Mouse (Mus musculus) lung, postnatal 10 days (tissue): ENCODE results near the gene Baz2a.
"Not testable (repeated sequence)": the region's sequence is repeated elsewhere in the genome, so short reads cannot be mapped to it uniquely, and the experiment has no call there.

Source experiments
- DNase-seq: peaks from one replicate; pipeline ENCODE4 v3.0.0; 2021

Gene Baz2a

DNA sequence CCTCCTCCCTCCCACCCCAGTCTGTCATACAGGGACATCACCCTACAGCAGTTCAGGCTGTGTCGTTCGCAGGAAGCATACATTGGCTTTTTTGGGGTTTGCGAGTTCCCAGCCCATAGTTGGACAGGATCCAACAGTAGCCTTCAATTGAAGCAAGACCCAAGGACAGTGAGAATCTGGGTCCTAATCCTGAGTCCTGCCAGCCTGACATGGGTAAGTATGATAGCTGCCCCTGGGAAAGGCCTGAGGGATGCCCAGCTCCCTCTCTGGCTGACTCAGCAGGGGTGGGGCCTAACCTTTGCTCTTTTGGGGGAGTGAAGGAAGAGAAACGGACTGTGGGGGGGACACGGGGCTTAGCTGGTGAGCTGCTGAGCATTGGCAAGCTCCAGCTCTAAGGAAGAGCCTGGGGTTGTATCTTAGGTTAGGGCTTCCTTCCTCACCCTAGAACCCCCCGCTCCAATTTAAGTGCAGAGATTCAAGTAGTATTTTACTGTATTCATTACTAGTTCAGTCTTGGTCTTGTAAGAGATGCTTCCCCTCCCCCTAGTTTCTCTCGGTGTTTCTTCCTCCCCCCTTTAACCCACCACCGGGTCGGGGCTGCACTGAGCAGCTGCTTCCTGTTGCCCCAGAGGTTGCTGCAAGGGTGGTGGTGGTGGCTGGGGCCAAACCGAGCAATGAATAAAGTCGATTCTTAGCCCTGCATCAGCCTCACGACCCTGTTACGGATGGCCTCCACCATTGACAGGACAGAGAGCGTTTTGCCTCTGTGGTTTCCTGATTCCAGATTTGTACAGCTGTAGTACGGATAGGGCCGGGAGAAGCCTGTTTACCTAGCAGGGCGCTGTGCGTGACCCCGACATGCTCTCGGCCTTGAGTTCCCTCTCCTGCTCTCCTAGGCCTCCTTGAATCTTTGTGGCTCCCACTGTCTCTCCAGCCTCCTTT is at the start of gene Baz2a:
Gene Baz2a (plus strand): TSS at position 14 of the 942 bp plus-strand sequence.
- DNase-seq = peak; percentile 71

DNA sequence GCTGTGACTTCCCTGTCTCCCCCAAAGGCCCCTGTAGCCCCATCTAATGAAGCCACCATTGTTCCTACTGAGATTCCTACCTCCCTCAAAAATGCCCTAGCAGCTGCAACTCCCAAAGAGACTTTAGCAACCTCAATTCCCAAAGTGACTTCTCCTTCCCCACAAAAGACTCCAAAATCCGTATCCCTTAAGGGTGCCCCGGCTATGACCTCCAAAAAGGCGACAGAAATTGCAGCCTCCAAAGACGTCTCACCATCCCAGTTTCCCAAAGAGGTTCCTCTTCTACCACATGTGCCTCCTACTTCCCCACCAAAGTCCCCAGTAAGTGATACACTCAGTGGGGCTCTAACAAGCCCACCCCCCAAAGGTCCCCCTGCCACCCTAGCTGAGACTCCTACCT is 49.7 kb upstream of the Baz2a start:
- no peak for DNase-seq

DNA sequence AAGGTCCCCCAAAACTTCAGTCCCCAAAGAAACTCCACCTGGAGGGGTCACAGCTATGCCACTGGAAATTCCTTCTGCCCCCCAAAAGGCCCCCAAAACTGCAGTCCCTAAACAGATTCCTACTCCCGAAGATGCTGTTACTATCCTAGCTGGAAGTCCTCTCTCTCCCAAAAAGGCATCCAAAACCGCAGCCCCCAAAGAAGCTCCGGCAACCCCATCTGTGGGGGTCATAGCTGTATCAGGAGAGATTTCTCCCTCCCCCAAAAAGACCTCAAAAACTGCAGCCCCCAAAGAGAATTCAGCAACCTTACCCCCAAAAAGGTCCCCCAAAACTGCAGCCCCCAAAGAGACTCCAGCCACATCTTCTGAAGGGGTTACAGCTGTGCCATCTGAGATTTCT is 48.9 kb upstream of the Baz2a start:
- DNase-seq = no peak

DNA sequence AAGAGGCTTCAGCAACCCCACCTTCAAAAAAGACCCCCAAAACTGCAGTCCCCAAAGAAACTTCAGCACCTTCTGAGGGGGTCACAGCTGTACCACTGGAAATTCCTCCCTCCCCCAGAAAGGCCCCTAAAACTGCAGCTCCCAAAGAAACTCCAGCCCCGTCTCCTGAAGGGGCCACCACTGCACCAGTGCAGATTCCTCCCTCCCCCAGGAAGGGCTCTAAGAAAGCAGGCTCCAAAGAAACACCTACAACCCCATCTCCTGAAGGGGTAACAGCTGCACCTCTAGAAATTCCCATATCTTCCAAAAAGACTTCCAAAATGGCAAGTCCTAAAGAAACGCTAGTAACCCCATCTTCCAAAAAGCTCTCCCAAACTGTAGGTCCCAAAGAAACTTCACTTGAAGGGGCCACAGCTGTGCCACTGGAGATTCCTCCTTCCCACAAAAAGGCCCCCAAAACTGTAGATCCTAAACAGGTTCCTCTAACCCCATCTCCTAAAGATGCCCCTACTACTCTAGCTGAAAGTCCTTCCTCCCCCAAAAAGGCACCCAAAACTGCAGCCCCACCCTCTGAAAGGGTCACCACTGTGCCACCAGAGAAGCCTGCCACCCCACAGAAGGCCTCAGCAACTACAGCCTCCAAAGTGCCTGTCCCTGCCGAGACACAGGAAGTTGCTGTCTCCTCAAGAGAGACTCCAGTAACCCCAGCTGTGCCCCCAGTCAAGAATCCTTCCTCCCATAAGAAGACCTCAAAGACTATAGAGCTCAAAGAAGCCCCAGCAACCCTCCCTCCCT is 48.1 kb upstream of the Baz2a start:
- DNase-seq = no peak

DNA sequence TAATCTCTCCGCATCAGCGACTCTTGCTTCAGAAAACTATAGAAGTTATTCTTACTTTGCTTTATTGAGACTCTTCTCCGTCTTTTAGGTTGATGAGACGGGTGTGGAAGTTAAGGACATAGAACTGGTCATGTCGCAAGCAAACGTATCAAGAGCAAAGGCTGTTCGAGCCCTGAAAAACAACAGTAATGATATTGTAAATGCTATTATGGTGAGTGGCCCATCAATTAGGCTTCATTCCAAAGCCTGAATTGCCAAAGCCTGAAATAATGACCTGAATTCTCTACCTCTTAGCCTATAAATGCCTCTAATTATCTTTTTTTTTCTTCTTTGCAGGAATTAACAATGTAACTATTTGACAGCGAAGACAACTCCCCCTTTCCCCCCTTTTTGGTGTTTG is 43.2 kb upstream of the Baz2a start:
- DNase-seq = no peak

DNA sequence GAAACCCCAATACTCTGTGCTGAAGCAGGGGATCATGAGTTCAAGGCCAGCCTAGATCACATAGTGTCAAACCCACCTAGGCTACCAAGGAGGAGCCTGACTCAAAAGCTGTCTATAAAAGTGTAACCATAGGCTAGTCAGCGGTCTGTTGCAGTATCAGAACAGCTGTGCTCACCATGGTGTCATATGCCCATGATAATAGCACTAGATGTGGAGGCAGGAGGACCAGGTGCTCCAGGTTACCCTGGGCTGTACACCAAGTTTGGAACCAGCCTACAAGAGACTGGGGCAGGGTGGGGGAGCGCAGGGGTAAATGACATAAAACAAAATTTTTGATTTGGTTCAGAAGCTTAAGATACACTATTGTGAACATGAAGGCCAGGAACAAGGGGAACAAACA is 41.6 kb upstream of the Baz2a start:
- no peak for DNase-seq

DNA sequence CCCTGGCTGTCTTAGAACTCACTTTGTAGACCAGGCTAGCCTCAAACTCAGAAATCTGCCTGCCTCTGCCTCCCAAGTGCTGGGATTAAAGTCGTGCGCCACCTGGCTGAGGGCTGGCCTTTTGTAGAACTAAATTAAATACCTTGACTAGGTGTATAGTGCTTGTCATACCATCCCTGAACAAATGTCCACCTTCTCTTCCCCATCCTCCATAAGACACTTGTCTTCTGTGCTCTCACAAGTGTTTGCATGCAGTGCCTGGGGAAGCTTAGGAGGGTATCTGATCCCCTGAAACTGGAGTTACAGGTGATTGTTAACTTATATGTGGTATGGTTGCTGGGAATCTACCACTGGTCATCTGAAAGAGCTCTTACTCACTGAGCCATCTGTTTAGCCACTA is 41.0 kb upstream of the Baz2a start:
- no peak for DNase-seq

DNA sequence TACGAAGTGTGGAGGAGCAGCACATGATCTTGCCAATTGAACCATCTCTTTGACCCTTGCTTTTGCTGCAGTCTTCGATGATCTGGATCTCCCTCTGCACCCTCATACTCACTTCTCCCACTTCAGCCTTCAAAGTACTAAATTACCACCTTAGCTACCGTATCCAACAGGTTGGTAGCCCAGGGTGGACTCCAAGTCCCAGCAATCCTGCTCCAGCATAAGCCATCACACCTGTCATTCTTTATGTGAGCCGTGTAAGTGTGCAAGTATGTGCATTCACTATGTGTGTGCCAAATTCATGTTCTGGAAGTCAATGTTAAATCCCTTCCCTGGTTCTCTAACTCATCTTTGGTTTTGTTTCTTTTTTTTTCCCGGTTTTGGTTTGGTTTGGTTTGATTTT is 39.8 kb upstream of the Baz2a start:
- DNase-seq = no peak

DNA sequence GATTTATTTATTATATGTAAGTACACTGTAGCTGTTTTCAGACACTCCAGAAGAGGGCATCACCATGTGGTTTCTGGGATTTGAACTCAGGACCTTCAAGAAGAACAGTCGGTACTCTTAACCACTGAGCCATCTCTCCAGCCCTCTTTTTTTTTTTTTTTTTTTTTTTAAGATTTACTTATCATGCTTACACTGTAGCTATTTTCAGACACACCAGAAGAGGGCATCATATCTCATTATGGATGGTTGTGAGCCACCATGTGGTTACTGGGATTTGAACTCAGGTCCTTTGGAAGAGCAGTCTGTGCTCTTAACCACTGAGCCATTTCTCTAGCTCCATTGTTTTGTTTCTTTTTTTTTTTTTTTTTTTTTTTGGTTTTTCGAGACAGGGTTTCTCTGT is 39.2 kb upstream of the Baz2a start:
- DNase-seq = not testable (repeated sequence)

DNA sequence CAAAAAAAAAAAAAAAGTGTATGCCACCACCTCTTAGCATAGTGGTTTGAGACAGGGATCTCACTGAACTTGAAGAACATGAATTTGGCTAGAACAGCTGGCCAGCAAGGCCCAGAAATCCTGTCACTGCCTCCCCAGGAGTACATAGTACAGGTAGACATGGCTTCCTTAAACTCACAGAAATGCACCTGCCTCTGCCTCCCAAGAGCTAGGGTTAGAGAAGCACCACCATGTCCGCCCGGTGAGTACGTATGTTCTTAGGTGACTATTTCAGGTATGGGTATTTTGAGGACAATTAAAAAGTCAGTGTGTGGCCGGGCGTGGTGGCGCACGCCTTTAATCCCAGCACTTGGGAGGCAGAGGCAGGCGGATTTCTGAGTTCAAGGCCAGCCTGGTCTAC is 38.4 kb upstream of the Baz2a start:
- DNase-seq = no peak

DNA sequence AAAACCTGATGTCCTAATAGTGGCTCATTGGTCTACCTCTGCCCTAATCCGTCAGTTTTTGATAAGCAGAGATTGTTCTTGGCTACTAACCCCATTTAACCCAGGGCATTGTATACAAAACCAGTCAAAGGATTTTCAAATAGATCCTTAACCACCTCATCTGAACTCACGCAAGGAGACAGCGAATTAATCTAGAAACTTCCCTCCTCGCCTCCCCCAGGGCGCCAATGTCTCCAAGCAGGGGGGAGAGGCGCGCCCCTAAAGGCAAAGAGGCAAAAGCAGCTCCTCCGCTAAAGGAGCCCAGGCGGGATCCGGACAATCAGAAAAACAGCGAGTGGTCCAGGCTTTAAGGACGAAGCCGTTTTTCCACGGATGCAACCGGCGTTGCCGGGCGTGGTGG is 33.2 kb upstream of the Baz2a start:
- DNase-seq = no peak

DNA sequence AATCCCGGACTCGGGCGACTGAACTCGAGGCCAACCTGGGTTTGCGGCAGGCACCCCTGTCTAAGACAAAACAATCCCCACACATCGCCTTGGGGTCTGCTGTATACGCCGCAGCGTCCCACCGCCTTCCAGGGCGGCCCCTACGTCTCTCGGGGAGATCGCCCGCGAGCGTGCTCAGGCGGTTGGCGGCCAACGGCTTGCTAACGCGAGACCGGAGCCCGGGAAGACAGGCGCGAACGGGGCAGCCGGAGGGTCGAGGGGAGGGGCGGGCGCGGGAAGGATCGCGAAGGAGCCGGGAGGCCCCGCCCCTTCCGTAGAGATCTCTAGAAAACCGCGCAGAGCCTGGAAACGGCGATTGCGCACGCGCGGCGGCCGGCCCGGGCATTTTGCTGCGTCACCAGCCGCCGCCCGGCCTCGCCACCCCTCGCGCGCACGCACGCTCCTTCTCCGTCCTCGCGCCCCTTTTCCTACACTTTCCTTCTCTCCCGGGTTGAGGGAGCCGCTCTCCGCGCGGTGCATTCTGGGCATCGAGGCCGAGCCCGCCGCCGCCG is 32.7 kb upstream of the Baz2a start, which contains the start of gene Ptges3:
Gene Ptges3 (plus strand): TSS at position 354 of the 551 bp plus-strand sequence.
- peak; percentile 98 for DNase-seq

DNA sequence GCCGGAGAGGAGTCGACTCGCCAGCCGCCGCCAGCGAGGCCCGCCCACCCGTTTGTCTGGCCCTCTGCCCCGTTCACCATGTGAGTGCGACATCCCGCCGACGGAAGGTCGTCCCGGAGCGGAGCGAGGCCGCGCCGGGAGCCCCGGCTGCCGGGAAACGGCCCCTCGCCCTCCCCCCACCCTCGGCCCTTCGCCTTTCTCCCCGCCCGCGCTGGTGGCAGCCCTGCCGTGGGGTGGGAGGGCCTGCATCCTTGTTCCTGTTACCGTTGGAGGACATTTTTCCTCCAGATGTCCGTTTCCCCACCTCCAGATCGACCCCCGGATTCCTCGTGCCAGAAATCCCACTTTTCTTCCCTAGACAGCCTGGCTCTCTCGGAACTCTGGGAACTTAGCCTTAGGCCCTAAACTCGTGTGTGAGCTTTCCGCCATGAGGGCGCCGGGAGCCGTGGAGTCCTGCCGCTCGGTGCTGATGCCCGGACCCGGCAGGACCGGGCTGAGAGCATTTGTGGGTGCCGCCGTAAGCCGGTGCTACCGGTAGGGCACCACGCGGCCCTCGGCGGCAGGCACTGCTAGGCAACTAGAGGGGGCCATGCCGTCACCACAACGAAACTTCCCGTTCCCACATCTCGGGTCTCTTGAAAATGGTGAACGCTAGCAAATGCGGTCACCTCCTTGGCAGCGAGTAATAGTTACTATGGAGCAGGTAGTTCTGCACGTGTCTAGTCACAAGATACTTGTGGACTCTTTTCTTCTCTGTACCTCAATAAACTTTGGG is 32.0 kb upstream of the Baz2a start:
- peak; percentile 65 for DNase-seq

DNA sequence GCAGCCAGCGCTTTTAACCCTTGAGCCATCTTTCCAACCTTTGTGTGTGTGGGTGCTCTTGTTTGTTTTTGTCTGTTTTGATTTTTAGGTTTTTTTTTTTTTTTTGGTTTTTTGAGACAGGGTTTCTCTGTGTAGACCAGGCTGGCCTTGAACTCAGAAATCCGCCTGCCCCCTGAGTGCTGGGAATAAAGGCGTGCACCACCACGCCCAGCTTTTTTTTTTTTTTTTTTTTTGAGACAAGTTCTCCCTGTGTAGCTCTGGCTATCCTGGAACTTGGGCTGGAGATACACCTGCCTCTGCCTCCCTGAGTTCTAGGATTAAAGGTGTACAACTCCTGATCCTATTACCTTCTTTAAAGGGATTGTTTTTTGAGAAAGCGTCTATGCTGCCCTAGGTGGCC is 30.3 kb upstream of the Baz2a start:
- DNase-seq = no peak

DNA sequence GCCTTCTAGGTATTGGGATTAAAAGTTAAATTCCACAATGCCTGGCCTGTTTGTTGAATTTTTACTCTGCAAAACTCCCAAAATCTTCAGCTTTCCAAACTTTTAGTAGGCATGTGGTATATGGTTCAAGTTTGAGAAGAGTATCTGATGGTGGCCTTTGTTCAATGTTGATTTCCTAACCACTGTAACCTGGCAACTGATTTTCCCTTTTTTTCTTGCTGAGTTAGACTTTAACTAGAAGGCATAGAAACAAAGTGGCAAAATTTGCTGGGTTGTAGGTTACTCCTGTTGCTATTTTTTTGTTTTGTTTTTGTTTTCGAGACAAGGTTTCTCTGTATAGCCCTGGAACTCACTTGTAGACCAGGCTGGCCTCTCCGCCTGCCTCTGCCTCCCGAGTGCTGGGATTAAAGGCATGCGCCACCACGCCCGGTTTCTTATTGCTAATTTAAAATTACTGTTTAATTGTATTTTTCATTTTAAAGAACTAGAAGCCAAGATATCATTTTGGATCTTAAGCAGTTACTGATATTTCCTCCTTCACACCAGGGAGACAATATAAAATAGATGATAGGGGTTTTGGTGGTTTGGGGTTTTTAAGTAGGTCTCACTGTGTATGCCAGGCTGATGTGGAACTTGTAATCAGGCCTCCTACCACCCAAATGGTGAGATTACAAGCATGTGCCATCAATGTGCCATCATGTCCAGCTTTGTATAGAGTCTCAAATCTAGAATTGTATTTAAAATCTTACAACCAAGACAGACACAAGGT is 29.0 kb upstream of the Baz2a start:
- no peak for DNase-seq

DNA sequence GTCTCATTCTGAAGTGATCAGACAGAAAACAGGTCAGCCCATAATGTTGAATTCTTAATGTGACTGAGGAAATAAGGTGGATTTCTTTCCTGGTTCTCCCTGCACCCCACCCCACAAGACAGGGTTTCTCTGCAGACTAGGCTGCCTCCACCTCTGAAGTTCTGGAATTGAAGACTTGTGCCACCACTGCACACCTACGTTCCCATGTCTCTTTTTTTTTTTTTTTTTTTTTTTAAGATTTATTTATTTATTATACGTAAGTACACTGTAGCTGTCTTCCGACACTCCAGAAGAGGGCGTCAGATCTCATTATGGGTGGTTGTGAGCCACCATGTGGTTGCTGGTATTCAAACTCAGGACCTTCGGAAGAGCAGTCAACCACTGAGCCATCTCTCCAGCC is 25.3 kb upstream of the Baz2a start:
- no peak for DNase-seq

DNA sequence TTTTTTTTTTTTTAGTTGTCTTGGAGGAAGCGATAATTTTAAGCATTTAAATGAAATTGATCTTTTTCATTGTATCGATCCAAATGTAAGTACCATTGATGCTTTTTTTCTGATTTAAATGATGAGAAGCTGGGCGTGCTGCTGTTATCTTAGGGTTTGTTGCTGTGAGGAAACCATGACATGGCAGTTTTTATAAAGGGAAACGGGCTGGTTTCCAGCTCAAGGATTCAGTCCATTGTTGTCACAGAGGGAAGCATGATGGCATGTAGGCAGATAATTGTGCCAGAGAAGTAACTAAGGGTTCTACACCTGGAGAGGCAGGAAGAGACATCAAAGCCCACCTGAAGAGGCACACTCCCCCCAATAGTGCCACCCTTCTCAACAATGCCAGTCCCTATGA is 22.2 kb upstream of the Baz2a start:
- no peak for DNase-seq

DNA sequence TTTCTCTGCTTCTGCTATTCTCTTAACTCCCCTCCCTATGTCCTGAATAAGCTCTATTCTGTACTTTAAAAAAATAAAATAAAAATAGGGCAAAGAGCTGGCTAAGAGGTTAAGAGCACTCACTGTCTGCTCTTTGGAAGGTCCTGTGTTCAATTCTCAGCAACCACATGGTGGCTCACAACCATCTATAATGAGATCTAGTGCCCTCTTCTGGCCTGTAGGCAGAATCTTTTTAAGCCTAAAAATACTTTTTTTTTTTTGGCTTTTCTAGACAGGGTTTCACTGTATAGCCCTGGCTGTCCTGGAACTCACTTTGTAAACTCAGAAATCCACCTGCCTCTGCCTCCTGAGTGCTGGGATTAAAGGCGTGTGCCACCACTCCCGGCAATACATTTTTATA is 20.9 kb upstream of the Baz2a start:
- DNase-seq = not testable (repeated sequence)

DNA sequence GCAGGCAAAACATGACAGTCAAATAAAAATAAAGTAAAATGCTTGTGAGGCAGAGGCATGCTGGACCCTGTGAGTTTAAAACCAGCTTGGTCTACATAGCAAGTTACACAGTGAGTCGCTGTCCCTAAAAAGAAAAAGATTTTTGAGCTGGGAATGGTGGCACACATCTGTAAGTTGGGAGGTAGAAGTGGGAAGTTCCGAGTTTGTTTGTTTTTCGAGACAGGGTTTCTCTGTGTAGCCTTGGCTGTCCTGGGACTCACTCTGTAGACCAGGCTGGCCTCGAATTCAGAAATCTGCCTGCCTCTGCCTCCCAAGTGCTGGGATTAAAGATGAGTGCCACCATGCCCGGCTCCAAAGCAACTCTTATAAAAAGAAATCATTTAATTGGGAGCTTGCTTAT is 13.1 kb upstream of the Baz2a start:
- not testable (repeated sequence) for DNase-seq

DNA sequence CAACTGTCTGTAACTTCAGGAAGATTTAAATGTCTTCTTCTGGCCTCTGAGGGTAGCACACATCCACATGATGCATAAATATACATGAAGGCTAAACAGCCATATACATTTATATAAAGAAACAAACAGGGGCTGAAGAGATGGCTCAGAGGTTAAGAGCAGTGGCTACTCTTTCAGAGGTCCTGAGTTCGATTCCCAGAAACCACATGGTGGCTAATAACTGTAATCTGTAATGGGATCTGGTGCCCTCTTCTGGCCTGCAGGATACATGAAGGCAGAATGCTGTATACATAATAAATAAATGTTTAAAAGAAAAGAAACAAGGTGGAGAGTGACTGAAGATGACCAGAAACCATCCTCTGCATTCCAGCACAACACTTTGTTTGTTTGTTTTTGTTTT is 10.9 kb upstream of the Baz2a start:
- DNase-seq = peak; percentile 28

DNA sequence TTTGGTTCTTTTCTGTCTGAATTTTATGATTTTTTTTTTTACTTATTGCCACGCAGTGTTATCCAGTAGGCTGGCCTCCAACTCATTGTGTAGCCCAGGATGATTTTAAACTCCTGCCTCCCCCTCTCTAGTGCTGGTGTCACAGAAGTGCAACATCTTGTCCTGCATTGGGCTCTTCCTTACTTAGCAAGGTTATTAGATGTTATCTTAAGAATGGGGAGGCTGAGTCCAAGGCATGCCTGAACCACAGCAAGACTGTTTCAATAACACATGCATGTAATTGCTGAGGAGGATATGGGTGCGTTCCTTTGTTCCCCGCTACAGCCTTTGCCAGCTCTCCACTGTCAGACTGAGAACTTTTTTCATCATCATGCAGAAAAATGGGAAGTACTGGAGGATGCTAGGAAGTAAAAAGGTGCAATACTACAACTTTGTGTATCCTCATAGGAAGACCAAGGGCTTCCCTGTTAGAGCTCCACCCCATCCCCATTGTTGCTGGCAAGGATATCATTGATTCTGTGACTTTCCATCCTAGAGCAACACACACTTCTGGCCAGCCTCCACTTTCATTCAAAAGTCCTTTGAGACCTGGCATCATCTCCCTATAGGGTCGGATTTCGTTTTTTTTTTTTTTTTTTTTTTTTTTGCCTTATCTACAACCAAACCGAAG is 9.4 kb upstream of the Baz2a start:
- DNase-seq = no peak

DNA sequence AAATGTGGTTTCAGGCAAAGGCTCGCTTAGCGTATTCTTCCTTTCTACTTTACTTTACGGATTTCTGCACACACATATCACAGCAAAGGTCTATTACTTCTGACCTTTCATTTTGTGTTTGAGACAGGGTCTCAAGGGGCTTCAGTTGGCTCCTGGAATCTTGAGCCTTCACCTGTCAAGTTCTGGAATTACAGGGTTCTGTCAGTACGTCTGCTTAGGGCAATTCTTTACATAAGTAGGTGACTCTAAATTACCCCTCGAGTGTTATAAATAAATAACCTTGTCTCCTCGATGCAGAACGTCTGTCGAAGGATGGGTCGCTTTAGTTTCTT is 8.9 kb upstream of the Baz2a start:
- DNase-seq = no peak
